Mouse (Mus musculus) neural tube, embryonic 15.5 days (tissue): ENCODE data around the gene Treml1. TPM values are rescaled to one million over a fixed set of nuclear protein-coding genes. Genes with fewer than 3 reads are reported as not detected.
"Not testable (repeated sequence)": the region's sequence is repeated elsewhere in the genome, so short reads cannot be mapped to it uniquely, and the experiment has no call there.

Experiments used
- ATAC-seq: fragments of 200-750 bp; cut with Nextera tagmentation; 2 replicates; pipeline ENCODE4 v1.8.0; 2017; ENCODE audit warnings: mild to moderate bottlenecking, moderate TSS enrichment, moderate library complexity; ENCODE audit not compliant: low FRiP score
- H3K27ac ChIP-seq: fragments of 300-500 bp; sonication (generic); replicated peaks from 2 replicates; pipeline ENCODE4 v1.5.1; 2015; ENCODE audit warnings: mild to moderate bottlenecking, inconsistent platforms
- H3K27me3 ChIP-seq: fragments of 300-500 bp; sonication (generic); replicated peaks from 2 replicates; pipeline ENCODE4 v1.6.1; 2015; ENCODE audit warnings: inconsistent platforms
- H3K36me3 ChIP-seq: fragments of 300-500 bp; sonication (generic); 2 replicates; pipeline ENCODE4 v1.6.1; 2015; ENCODE audit warnings: inconsistent platforms
- H3K4me1 ChIP-seq: fragments of 300-500 bp; sonication (generic); 2 replicates; pipeline ENCODE4 v1.6.1; 2015; ENCODE audit warnings: inconsistent platforms
- H3K4me2 ChIP-seq: fragments of 300-500 bp; sonication (generic); 2 replicates; pipeline ENCODE4 v1.6.1; 2015; ENCODE audit warnings: inconsistent platforms, mild to moderate bottlenecking, moderate library complexity
- H3K4me3 ChIP-seq: fragments of 300-500 bp; sonication (generic); replicated peaks from 2 replicates; pipeline ENCODE4 v1.5.1; 2015; ENCODE audit warnings: mild to moderate bottlenecking, inconsistent platforms
- H3K9ac ChIP-seq: fragments of 300-500 bp; sonication (generic); replicated peaks from 2 replicates; pipeline ENCODE4 v1.6.1; 2015; ENCODE audit warnings: mild to moderate bottlenecking, inconsistent platforms
- H3K9me3 ChIP-seq: fragments of 300-500 bp; sonication (generic); replicated peaks from 2 replicates; pipeline ENCODE4 v1.6.1; 2016; ENCODE audit warnings: inconsistent platforms
- WGBS: fragments of 180-500 bp; shearing (Covaris S2); methylation state at CpG from one replicate; pipeline ENCODE4 v1.1.7; 2015; ENCODE audit warnings: mixed read lengths; 5-methylcytosine and 5-hydroxymethylcytosine counted together
- polyA plus RNA-seq: library from polyadenylated mRNA; unstranded; fragments of >200 nt; fragmentation: Nextera tagmentation; extraction: Ambion mirVana; gene quantifications from 2 replicates; pipeline ENCODE4 v1.2.1, GENCODE M21; 2015

The Treml1 gene
- 0.43 and 0.49 TPM in 2 replicates for polyA plus RNA-seq

DNA sequence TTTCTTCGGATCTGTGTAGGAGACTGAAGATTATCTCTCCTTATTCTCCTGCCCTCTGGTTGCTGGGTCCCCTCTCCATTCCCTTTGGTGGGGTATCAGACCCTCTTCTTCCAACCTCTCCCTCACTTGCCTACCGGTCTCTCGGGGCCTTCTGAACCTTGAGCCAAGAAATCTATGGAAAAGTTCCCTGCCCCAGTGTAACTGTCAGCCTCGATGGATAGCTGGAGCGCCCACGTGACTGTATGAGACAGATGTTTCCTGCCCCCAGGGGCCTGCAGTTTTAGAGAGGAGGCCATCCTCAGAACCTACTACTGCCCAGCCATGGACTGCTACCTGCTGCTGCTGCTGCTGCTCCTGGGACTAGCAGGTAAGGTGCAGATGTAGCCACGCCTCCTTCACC is at the start of gene Treml1:
TSS of gene Treml1 (plus strand) at position 301 of the 400 bp plus-strand sequence.
- Histone ChIP-seq H3K9ac (no peak within 1 kb of the TSS), H3K4me2 (no peak within 1 kb of the TSS), H3K36me3 (no peaks in the 10 kb centered on the region), H3K4me3 (no peak within 1 kb of the TSS), H3K9me3 (no peaks in the 10 kb centered on the region), H3K27ac (no peak within 1 kb of the TSS), H3K4me1 (0 out of 2 replicates have a peak, but pooled peaks cover 4% of the 10 kb centered on the region), H3K27me3 (no peaks in the 10 kb centered on the region)
- WGBS: 85% methylated on average over 7 of the region's 7 CpGs
- no peak for ATAC-seq

DNA sequence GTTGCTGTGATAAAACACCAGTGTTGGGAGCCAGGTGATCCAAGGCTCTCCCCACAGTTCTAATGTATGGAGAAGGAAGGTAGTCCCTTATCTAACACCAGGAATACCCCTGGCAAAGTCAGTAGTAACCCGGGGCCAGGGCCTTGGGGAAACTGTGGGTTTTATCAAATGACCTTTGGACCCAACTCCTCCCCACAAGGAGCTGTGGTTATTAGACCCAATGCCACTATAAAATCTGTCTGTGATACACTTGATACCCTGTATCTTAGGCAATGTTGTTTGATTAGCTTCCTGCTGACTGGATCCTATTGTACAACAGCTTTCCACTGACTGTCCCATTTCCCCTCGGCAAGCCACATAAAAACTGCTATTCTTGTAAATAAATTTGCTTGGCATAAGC is 47.6 kb upstream of the Treml1 start:
- 75% methylated on average over 2 of the region's 2 CpGs for WGBS
- ATAC-seq: no peak
- Histone ChIP-seq H3K9ac (no peak overlapping the region), H3K36me3 (no peaks in the 10 kb centered on the region), H3K27ac (no peak overlapping the region), H3K9me3 (no peaks in the 10 kb centered on the region), H3K27me3 (no peaks in the 10 kb centered on the region), H3K4me1 (no peaks in the 10 kb centered on the region), H3K4me3 (no peak overlapping the region), H3K4me2 (no peak overlapping the region)

DNA sequence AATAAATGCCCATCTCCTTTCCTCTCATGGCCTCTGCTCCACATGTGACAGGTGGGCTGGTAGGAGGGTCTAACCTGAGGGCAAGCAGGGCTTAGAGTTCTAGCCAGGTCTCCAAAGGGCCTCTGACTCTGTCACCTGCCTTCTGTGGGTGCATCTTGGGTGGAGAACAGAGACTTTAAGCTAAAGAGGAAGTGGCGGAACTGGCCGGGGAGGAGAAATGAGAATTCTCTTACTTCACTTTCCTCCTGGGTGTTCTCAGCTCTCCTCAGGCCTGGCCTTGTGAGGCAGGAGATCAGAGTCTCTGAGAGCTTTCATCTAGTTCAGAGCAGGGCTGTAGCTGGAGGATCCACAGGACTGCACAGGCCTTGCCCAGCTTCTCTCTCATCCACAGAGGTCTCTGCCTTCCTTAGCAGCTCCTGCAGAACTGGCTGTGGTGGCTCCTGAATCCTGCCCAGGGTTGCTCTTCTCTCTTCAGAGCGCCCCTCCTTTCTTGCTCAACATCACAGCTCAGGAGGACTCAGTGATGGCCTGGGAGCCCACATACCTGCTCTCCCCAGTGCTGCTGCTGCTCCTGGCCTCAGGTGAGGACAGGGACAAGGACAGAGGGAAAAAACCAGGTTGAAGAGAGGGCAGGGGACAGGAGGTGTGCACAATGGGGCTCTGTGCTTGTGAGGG is 43.7 kb upstream of the Treml1 start, which contains the start of gene B430306N03Rik:
TSS of gene B430306N03Rik (plus strand) at position 237 of the 675 bp plus-strand sequence.
- not testable (repeated sequence) for H3K4me3 ChIP-seq, H3K27ac ChIP-seq, H3K4me2 ChIP-seq, H3K27me3 ChIP-seq, H3K36me3 ChIP-seq, ATAC-seq, H3K9ac ChIP-seq, H3K9me3 ChIP-seq, H3K4me1 ChIP-seq
- 92% methylated on average over 3 of the region's 3 CpGs for WGBS

DNA sequence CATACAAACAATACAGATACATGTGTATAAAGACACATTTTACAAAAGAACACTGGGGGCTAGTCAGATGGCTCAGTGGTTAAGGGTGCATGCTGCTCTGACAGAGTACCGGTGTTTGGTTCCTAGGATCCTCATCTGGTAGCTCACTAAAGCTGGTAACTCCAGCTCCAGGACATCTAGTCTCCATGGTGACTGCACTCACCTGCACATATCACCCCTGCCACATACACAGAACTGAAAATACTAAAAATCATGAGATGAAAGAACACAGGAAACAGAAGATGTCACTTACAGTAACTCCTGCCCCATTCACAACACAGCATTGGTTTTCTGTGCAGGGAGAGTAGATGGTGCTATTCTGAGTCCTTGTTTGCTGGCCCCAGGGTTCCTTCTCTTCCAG is 41.0 kb upstream of the Treml1 start:
- H3K4me3 ChIP-seq: no peak overlapping the region

DNA sequence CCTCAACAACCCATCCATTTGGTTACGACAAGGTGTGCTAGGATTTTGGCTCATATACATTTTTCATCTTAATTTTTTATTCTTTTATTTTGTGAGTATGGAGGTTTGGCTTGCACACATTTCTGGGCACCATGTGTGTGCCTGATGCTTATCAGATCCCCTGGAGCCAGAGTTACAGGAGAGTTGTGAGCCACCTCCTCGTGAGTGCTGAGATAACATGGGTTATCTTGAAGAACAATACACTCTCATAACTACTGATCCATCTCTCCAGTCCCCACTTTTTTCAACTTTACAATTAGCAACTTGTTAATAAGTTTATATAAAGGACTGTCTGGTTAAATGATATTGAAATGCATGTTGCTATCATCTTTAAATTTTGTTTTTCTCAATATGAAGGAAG is 38.4 kb upstream of the Treml1 start:
- 86% methylated on average over 2 of the region's 2 CpGs for WGBS
- no peak overlapping the region for H3K9ac ChIP-seq
- ATAC-seq: no peak
- H3K4me3 ChIP-seq: no peak overlapping the region
- no peaks in the 10 kb centered on the region for H3K36me3 ChIP-seq
- H3K27ac ChIP-seq: no peak overlapping the region
- no peaks in the 10 kb centered on the region for H3K27me3 ChIP-seq
- no peaks in the 10 kb centered on the region for H3K9me3 ChIP-seq
- no peak overlapping the region for H3K4me2 ChIP-seq
- no peaks in the 10 kb centered on the region for H3K4me1 ChIP-seq

More for the DNA sequence above, 41.0 kb upstream of the Treml1 start:
- H3K9me3 ChIP-seq: no peaks in the 10 kb centered on the region
- H3K36me3 ChIP-seq: no peaks in the 10 kb centered on the region
- H3K27ac ChIP-seq: no peak overlapping the region
- H3K9ac ChIP-seq: no peak overlapping the region
- no peaks in the 10 kb centered on the region for H3K4me1 ChIP-seq
- ATAC-seq: no peak
- 88% methylated on average over 1 of the region's 1 CpGs for WGBS
- no peak overlapping the region for H3K4me2 ChIP-seq
- H3K27me3 ChIP-seq: no peaks in the 10 kb centered on the region

DNA sequence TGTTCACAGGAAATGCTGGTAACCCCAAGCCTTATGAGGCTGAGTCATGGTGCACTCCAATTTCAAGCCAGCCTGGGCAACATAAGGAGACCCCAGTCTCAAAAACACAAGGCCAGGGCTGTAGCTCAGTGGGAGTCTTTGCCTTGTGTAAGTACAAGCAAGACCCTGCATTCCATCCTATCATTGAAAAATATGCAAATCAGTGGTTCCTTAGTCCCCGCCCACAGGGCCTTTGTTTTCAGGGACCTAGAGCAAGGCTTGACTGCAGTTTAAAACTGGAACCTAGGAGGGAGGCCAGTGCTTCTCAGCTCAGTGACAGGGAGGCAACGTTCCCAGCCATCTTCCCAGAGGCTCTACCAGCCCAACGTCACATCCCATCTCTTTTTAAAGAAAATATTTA is 36.5 kb upstream of the Treml1 start:
- no peaks in the 10 kb centered on the region for H3K4me1 ChIP-seq
- H3K9me3 ChIP-seq: no peaks in the 10 kb centered on the region
- H3K9ac ChIP-seq: no peak overlapping the region
- H3K4me3 ChIP-seq: no peak overlapping the region
- WGBS: 61% methylated on average over 3 of the region's 3 CpGs
- no peak overlapping the region for H3K4me2 ChIP-seq
- H3K36me3 ChIP-seq: no peaks in the 10 kb centered on the region
- no peaks in the 10 kb centered on the region for H3K27me3 ChIP-seq
- no peak for ATAC-seq
- no peak overlapping the region for H3K27ac ChIP-seq

DNA sequence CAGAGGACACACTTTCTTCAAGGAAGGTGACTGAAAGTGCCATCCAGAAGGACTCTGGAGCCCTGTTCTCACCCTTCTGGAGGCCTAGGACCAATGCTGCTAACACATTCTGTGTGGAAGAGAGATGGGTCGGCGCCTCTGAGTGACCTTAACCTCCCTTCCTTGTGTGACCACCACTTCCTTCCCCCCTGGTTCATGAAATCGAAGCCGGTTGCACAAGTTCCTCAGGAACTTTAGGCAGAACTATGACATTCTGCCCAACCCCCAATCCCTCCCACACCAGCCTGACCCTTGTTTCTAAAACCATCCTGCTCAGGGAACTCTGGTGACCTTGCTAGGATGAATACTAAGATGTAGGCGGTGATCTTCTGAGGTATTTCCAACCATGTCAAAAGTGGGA is 35.5 kb upstream of the Treml1 start:
- H3K9ac ChIP-seq: no peak overlapping the region
- no peak overlapping the region for H3K4me3 ChIP-seq
- H3K27me3 ChIP-seq: no peaks in the 10 kb centered on the region
- no peak for ATAC-seq
- H3K27ac ChIP-seq: no peak overlapping the region
- no peaks in the 10 kb centered on the region for H3K4me1 ChIP-seq
- H3K36me3 ChIP-seq: no peaks in the 10 kb centered on the region
- no peak overlapping the region for H3K4me2 ChIP-seq
- WGBS: 90% methylated on average over 5 of the region's 5 CpGs
- H3K9me3 ChIP-seq: no peaks in the 10 kb centered on the region

DNA sequence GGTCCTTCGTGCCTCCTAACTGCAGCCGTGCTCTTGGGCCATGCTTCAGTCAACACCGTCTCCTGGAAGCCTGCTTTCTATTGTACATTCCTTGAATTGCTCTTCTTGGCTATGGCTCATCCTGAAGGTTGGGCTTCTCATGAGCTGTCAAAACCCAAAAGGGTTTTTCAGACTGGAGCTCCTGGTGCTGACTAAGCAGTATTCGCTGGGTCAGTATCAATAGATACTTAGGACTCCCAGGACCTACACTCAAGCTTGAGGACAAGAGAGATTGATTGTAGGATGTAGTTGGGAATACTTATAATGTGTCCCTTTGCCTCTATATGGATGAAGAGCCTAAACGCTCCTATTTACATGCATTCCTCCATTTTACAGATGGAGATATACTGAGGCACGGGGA is 34.6 kb upstream of the Treml1 start:
- 95% methylated on average over 6 of the region's 6 CpGs for WGBS
- no peaks in the 10 kb centered on the region for H3K4me1 ChIP-seq
- H3K36me3 ChIP-seq: no peaks in the 10 kb centered on the region
- no peak overlapping the region for H3K9ac ChIP-seq
- no peak overlapping the region for H3K4me3 ChIP-seq
- H3K9me3 ChIP-seq: no peaks in the 10 kb centered on the region
- no peak for ATAC-seq
- no peak overlapping the region for H3K4me2 ChIP-seq
- no peak overlapping the region for H3K27ac ChIP-seq
- no peaks in the 10 kb centered on the region for H3K27me3 ChIP-seq

DNA sequence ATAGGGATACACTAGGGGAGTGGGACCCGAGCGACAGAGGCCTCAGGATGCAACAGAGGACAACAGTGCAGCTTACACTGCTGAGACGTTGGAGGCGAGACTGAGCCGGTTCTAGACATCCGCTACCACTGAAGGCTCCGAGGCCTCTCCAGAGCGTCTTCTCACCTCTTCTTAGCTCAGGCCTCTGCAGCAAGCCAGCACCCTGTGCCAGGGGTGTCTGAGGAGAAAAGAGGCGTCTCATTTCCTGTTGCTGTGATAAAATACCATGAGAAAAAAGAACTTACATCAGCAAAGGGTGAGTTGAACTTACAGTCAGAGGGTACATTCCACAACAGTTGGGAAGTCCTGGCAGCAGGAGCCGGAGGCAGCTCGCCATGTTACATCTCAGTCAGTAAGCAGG is 34.1 kb upstream of the Treml1 start:
- 94% methylated on average over 11 of the region's 11 CpGs for WGBS
- H3K4me1 ChIP-seq: no peaks in the 10 kb centered on the region

DNA sequence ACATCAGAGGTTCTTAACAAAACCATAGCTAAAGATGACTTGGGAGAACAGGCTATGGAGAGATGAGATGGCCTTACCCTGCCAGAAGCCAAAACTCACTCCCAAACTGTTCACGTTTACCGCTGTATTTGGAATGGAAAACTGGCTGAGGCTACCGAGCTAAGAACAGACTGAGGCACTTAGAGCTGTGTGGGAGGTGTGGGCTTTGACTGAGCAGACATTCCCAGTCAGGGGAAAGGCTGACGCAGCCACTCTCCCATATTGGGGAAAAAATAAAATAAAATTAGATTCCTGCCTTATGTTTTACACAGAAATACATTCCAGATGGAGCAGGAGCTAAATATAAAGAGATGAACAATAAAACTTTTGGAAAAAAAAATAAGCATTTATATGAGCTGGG is 33.1 kb upstream of the Treml1 start:
- Histone ChIP-seq H3K4me3 (no peak overlapping the region), H3K4me1 (no peaks in the 10 kb centered on the region), H3K9ac (no peak overlapping the region), H3K27me3 (no peaks in the 10 kb centered on the region), H3K4me2 (no peak overlapping the region), H3K9me3 (no peaks in the 10 kb centered on the region), H3K36me3 (no peaks in the 10 kb centered on the region), H3K27ac (no peak overlapping the region)
- ATAC-seq: no peak
- WGBS: 92% methylated on average over 4 of the region's 4 CpGs

More for the DNA sequence above, 34.1 kb upstream of the Treml1 start:
- Histone ChIP-seq H3K36me3 (no peaks in the 10 kb centered on the region), H3K9ac (no peak overlapping the region), H3K4me2 (no peak overlapping the region), H3K27ac (no peak overlapping the region), H3K4me3 (no peak overlapping the region), H3K27me3 (no peaks in the 10 kb centered on the region), H3K9me3 (no peaks in the 10 kb centered on the region)
- no peak for ATAC-seq

DNA sequence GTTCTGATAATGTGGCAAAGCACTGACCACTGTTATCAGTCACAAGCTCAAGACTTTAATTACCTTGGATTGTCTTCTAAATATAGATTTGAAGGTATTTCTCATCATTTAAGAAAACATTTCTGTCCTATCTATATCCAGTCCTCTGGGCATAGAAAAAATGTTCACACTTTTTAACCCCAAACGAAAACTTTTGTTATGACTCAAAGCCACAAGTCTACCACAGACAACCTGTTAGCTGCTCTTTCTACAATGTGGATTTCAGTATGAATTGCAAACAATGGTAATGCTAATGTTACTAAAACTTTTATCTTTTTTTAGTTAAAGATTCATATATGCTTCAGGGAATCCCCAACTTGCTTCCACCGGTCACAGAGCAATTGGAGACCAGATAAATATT is 27.2 kb upstream of the Treml1 start:
- H3K27ac ChIP-seq: no peak overlapping the region
- no peaks in the 10 kb centered on the region for H3K27me3 ChIP-seq
- H3K4me3 ChIP-seq: no peak overlapping the region
- 94% methylated on average over 2 of the region's 2 CpGs for WGBS
- H3K9ac ChIP-seq: no peak overlapping the region
- no peak overlapping the region for H3K4me2 ChIP-seq
- ATAC-seq: no peak
- no peaks in the 10 kb centered on the region for H3K9me3 ChIP-seq
- no peaks in the 10 kb centered on the region for H3K36me3 ChIP-seq
- no peaks in the 10 kb centered on the region for H3K4me1 ChIP-seq

DNA sequence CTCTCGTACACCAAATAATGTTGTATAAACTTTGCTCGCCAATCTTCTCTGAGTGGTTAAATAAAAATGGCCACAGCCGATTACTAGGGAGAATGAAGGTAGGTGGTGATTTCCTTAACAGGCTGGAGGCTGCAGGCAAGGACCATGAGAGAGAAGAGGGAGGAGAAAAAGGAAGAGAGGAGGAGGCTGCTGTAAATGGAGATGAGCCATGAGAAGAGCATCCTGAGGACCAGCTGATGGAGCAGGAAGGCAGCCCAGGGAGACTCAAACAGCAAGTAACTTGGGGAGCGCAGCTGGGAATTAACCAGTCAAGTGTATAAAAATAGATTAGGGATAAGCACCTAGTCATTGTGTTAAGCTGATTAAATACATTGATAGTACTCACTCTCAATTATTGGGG is 25.5 kb upstream of the Treml1 start:
- Histone ChIP-seq H3K9me3 (no peaks in the 10 kb centered on the region), H3K9ac (no peak overlapping the region), H3K27ac (no peak overlapping the region), H3K4me2 (no peak overlapping the region), H3K36me3 (no peaks in the 10 kb centered on the region), H3K4me1 (no peaks in the 10 kb centered on the region), H3K4me3 (no peak overlapping the region), H3K27me3 (no peaks in the 10 kb centered on the region)
- 91% methylated on average over 4 of the region's 4 CpGs for WGBS
- no peak for ATAC-seq
